Mouse (Mus musculus) thymus, adult 18-20 months (tissue): ENCODE results near the gene Eml2.
A peak's percentile ranks its signal among the peaks of the same experiment; 100 is the strongest.

Source experiments
- DNase-seq, 2 experiments: peaks; one replicate each; pipeline ENCODE4 v3.0.0; 2022; ENCODE audit warnings: mixed read lengths in 2 of 2

Eml2 gene

GRCm38 (mm10) chr7:19208201-19208910, 32.1 kb downstream of the Eml2 start:
- no peak for DNase-seq

- no peak for DNase-seq
Measured at GRCm38 (mm10) chr7:19208944-19209472, 32.8 kb downstream of the Eml2 start.

DNA sequence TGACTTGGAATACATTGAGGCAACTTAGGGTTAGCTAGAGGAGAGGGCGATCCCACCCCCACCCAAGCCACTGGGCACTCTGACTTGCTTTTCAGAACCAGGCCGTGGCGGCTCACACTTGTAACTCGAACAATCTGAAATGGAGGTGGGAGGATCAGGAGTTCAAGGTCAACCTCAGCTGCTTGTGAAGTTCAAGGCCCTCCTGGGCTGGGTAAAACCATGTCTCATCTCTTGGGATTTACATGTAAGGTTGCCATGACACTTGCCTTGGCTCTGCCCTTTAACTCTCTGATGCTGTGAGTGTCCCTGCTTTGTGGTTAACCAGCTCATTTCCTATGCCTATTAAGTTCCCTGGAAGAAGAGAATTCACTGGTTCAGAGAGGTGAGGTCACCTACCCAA, 33.3 kb downstream of the Eml2 start:
- no peak for DNase-seq

DNA sequence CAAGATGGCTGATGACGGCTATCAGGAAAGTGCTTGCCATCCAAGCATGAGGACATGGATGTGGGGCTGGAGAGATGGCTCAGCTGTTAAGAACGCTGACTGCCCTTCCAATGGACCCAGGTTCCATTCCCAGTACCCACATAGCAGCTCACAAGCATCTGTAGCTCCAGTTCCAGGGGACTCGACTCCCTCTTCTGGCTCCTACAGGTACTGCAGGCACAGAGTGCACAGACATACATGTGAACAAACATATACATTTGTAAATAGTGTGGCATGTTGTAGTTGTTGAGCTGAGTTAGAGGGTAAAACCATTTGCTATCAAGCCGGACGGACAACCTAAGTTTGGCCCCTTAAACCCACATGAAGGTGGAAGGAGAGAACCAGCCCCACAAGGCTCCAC, 33.8 kb downstream of the Eml2 start:
- DNase-seq = no peak

- DNase-seq = no peak
Measured at GRCm38 (mm10) chr7:19211041-19211675, 34.9 kb downstream of the Eml2 start.

GRCm38 (mm10) chr7:19211996-19212755, 36.0 kb downstream of the Eml2 start, which contains the start of gene Gpr4:
Gpr4 (plus strand) TSS chr7:19212538.
- no peak for DNase-seq

- DNase-seq = no peak
Measured at GRCm38 (mm10) chr7:19213385-19213784, 37.2 kb downstream of the Eml2 start.

DNA sequence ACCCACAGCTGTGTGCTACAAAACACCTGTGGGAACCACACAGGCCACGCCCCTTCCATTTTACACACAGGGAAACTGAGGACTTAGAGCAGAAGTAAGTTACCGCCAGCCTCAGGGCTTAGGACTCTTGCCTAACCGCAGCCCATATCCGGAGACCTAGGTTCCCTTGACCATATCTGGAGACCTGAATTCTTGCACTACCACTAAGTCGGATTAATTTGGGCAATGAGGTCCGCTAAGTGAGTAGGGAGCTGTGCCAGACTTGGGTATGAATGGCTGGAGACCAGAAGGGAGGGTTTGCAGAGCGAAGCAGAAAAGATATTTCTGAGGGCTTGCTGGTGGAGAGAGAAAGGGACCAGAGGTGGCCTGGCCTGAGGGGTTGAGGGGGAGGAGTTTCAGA, 38.1 kb downstream of the Eml2 start:
- no peak for DNase-seq

DNA sequence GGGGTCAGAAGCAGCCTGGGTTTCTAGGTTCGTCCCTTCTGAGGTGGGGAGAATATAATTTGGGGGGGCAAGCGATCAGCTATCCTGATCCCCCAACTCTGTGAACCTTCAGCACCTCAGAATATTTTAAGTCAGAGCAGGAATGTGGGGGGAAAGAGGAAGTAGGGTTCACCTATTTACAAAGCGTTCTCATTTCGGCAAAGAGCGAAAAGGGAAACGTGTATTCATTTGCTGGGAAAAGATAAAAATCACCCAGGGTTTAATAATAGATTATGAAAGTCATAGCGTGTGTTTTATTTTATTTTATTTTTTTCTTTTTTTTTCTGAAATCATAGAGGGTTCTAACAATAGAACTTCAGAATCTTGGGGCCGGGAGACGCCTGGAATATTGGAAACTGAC, 38.7 kb downstream of the Eml2 start:
- no peak for DNase-seq

- no peak for DNase-seq
Measured at GRCm38 (mm10) chr7:19217492-19217891, 41.3 kb downstream of the Eml2 start.

- DNase-seq = no peak
Measured at GRCm38 (mm10) chr7:19217944-19218343, 41.7 kb downstream of the Eml2 start.

DNA sequence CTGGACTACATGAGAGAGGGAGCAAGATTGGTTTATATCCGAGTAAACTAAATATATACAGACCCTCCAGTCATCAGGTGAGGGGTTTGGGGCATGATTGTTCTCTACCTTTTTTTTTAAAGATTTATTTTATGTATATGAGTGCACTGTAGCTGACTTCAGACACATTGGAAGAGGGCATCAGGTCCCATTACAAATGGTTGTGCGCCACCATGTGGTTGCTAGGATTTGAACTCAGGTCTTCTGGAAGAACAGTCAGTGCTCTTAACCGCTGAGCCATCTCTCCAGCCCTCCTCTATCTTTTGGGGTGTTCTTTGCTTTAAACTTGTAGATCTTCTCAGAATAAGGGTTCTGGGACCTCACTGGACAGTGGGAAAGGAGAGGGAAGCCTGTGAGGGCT, 43.8 kb downstream of the Eml2 start:
- DNase-seq = no peak

- no peak for DNase-seq
Measured at GRCm38 (mm10) chr7:19222189-19222588, 46.0 kb downstream of the Eml2 start.

DNA sequence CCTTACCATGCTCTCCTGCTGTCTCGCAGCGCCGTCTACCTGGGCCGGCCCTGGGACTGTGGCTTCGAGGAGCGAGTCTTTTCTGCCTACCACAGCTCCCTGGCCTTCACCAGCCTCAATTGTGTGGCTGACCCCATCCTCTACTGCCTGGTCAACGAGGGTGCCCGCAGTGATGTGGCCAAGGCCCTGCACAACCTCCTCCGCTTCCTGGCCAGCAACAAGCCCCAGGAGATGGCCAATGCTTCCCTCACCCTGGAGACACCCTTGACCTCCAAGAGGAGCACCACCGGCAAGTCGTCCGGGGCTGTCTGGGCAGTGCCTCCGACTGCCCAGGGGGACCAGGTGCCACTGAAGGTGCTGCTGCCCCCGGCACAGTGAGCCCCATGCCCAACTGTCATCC, 46.7 kb downstream of the Eml2 start:
- DNase-seq = no peak

GRCm38 (mm10) chr7:19224933-19225332, 48.7 kb downstream of the Eml2 start:
- no peak for DNase-seq

DNA sequence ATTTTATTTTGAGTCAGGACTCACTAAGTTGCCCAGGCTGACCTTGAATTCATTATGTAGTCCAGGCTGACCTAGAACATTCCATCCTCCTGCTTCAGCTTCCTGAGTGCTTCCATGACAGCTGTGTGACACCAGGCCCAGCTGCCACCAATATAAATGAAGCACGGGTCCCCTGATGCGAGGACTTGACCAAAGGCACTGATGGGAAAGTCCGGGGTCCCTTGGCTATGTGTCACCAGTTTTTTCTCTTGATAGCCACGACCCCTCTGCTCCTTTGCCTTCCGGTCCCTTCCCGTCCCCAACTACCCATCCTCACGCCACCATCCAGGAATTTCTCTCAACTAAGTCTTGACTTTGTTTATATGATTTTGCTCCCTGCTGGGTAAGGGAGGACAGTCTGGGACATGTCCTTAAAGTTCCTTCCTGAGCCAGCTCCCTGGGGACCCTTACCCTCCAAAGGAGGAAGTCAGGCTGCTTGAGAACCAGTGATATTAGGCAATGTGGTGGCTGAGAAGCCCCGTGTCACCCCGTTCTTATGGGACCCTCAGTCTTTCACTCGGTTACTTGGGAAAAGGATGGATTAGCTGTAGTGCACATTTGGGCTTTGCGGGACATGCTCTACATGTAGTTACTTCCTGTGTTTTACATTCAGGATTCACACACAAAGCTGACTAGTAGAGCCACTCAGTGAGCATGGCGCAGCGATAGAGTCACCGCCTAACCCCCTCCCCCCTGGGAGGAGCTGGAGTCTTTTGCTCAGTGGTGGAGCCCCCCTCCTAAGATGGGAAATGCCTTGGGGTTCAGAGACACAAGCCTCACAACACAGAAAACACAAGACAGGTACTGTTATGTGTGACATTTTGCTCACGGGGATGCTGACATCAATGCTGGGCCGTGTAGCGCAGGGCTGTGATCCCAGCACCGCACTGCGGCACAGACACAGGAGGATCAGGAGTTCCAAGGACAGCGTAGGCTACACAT, 50.9 kb downstream of the Eml2 start:
- peak in 1 of 2 experiments; percentile 57 for DNase-seq

DNA sequence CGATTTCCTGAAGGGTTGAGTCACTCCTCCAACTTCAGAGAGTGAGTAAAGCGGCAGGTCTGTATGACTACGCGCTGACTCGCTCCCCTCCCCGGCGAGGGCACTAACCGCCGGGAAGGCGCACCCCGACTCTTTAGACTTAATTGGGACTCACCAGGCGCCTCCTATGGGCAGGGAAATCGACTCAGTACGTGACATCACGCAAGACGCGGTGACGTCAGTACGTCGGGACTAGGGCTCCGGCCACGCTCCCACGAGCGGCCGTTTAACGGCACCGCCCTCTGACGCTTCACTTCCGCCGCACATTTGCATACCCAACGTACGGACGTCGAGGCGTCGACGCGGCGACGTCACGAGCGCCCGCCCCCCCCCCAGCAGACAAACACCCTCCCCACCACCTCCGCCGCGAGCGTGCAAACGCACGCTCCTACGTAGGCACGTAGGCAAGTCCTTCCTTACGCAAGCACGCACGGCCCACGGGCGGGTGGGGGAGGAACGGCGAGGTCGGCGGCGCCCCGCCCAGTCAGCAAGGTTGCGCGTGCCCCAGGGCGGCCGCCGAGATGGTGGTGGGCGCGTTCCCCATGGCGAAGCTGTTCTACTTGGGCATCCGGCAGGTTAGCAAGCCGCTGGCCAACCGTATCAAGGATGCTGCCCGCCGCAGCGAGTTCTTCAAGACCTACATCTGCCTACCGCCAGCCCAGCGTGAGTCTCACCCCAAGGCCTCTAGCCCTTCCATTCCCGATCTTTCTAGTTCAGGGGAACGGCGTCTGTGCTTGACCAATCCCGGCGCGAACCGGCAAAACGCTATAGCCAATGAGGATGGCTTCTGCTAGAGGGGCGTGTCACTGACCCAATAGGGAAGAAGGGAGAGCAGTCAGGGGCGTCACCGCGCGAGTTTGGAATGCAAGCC, 51.9 kb downstream of the Eml2 start, which contains the start of gene Opa3:
TSS of gene Opa3 (plus strand) at position 452 of the 910 bp plus-strand sequence.
- peak; percentile 98 to 100 for DNase-seq

- DNase-seq = no peak
Measured at GRCm38 (mm10) chr7:19228793-19229148, 52.5 kb downstream of the Eml2 start.

DNA sequence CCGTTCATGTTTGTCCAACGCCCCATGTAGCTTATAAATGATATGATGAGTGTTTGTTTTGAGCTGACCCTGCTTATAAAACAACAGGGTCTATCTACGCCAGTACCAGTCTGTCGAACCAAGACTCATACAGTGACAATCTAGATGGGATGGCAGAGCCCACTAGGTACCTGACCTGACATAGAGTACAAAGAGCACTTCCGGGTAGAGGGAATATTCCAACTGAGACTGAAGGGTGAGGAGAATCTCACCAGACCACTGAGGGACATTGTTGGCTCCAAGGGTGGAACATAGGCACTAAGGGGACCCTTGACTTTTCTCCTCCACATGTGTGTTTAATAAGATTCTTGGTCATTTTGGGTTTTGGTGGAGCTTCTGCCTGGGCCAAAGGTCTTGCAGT, 53.2 kb downstream of the Eml2 start:
- no peak for DNase-seq

DNA sequence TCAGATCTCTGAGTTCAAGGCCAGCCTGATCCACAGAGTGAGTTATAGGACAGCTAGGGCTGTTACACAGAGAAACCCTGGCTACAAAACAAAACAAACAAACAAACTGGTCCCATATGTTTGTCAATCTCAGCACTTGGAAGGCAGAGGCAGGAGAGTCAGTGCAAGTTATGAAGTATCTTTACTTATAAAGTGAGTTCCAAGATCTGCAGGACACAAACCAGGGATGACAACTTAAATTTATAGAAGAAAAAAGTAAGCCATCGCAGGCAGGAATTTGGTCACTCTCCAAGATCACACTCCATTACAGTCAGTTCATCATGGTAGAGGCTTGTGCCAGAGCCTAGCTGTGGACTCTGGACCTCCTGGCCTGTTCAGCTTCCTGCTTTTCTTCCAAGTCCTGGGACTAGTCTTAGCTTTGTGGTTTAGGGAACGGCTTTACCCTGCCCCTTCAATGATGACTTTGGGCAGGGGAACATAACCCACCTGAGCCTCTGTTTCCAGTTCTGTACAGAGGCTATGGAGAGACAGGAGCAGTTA, 53.9 kb downstream of the Eml2 start:
- DNase-seq = no peak

- no peak for DNase-seq
Measured at GRCm38 (mm10) chr7:19230899-19231298, 54.7 kb downstream of the Eml2 start.
